14 mouse cellular contexts compared by ENCODE assay signal in the genomic region with DNA sequence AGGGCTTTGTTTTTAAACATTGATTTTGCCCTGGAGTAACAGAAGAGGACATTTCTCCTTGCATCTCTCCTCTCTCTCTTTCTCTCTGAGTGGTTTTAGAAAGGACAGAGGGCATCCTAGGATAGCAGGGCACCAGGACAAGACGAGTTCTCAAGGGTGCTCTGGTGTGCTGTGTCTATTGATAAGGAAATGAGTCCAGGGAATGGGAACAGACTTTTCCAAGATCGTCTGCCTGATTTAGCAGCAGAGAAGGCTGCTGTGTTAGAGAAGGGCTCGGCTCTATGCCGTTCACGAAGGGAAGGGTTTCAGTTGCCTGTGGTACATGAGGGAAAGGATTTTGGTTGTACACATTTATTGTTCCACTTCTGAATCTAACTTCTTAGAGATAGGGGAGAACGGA. TPM values are rescaled to one million over a fixed set of nuclear protein-coding genes. Genes with fewer than 3 reads are reported as not detected.
DNase-seq lines count a peak whose midpoint lies in the region; ATAC-seq and TF ChIP-seq lines count a peak whose summit lies in the region.
"Had no signal": no experiment of that assay in that cellular context is flagged by ENCODE, and none has a peak within 500 bp of the region (broad histone marks: within the 10 kb centered on the region; RNA-seq: fewer than 3 reads in every experiment).

No protein-coding gene starts in this region.

- no peak for DNase-seq in heart, embryonic 10.5 days (ENCODE audit: low spot score)
- no peak for DNase-seq in heart, adult 2 months
- DNase-seq in MN1 (ENCODE audit: low spot score), result peak; percentile 29
- DNase-seq in hindbrain, postnatal 0 days (ENCODE audit: low spot score), result no peak
- no peak for DNase-seq in thymus, postnatal 0 days (ENCODE audit: low spot score)
- DNase-seq in left cerebral cortex, postnatal 25 days (ENCODE audit: low spot score in 2 of 2), result no peak
- DNase-seq in spleen, adult 12 weeks (ENCODE audit: low spot score), result no peak
- DNase-seq: cerebellum, postnatal 14 days; kidney, adult 18-20 months; spleen, adult 18-20 months had no signal

- no peak overlapping the region for H3K9ac ChIP-seq in heart, adult 2 months (ENCODE audit: low read depth, low read length)
- no peak overlapping the region for H3K9ac ChIP-seq in forebrain, embryonic 12.5 days
- no peak overlapping the region for H3K9ac ChIP-seq in hindbrain, postnatal 0 days (replicated peaks; ENCODE audit: low read length)

- no peaks in the 10 kb centered on the region for H3K79me2 ChIP-seq in heart, adult 2 months (replicated peaks; ENCODE audit: control insufficient read depth, insufficient read depth, low read length)

- peaks cover 31% of the 10 kb centered on the region for H3K4me1 ChIP-seq in heart, embryonic 10.5 days
- no peaks in the 10 kb centered on the region for H3K4me1 ChIP-seq in heart, adult 2 months (ENCODE audit: control insufficient read depth, insufficient read depth, low read length)
- peaks cover 39% of the 10 kb centered on the region for H3K4me1 ChIP-seq in forebrain, embryonic 12.5 days
- peaks cover 25% of the 10 kb centered on the region for H3K4me1 ChIP-seq in hindbrain, postnatal 0 days (ENCODE audit: insufficient read depth, low read length)

- TF ChIP-seq EP300 in heart, adult 2 months (IDR thresholded peaks at IDR 0.05; ENCODE audit: insufficient read depth, low read depth, low read length), result no peak

- no peak overlapping the region for H3K4me3 ChIP-seq in heart, embryonic 10.5 days
- no peak overlapping the region for H3K4me3 ChIP-seq in heart, adult 2 months
- no peak overlapping the region for H3K4me3 ChIP-seq in forebrain, embryonic 12.5 days (replicated peaks)
- H3K4me3 ChIP-seq in hindbrain, postnatal 0 days (ENCODE audit: low read length), result no peak overlapping the region
- H3K4me3 ChIP-seq: erythroblast, embryonic 14.5 days; megakaryocyte, embryonic 14.5 days had no signal

- H3K36me3 ChIP-seq in heart, embryonic 10.5 days, result no peaks in the 10 kb centered on the region
- H3K36me3 ChIP-seq in heart, adult 2 months (ENCODE audit: control insufficient read depth, insufficient read depth, low read length), result no peaks in the 10 kb centered on the region
- no peaks in the 10 kb centered on the region for H3K36me3 ChIP-seq in forebrain, embryonic 12.5 days (replicated peaks)
- H3K36me3 ChIP-seq in hindbrain, postnatal 0 days (ENCODE audit: insufficient read depth, low read length), result no peaks in the 10 kb centered on the region

- intact Hi-C loops in heart, adult 2 months (cut with DNase I), result no loop called here
- intact Hi-C loops in left cerebral cortex, postnatal 25 days (cut with DNase I), result no loop called here

- no peaks in the 10 kb centered on the region for H3K9me3 ChIP-seq in heart, embryonic 10.5 days
- no peaks in the 10 kb centered on the region for H3K9me3 ChIP-seq in forebrain, embryonic 12.5 days
- no peaks in the 10 kb centered on the region for H3K9me3 ChIP-seq in hindbrain, postnatal 0 days (ENCODE audit: low read length)
- H3K9me3 ChIP-seq: megakaryocyte, embryonic 14.5 days had no signal

- no peaks in the 10 kb centered on the region for H3K27me3 ChIP-seq in heart, embryonic 10.5 days (ENCODE audit: insufficient read depth, poor library complexity, severe bottlenecking)
- no peaks in the 10 kb centered on the region for H3K27me3 ChIP-seq in heart, adult 2 months (ENCODE audit: control insufficient read depth, insufficient read depth, low read length)
- H3K27me3 ChIP-seq in forebrain, embryonic 12.5 days, result no peaks in the 10 kb centered on the region
- H3K27me3 ChIP-seq in hindbrain, postnatal 0 days (ENCODE audit: insufficient read depth, low read length), result no peaks in the 10 kb centered on the region

- TF ChIP-seq POLR2A in heart, adult 2 months (IDR thresholded peaks at IDR 0.05; ENCODE audit: insufficient read depth, low read depth, low read length), result no peak

- no peak overlapping the region for H3K4me2 ChIP-seq in forebrain, embryonic 12.5 days
- no peak overlapping the region for H3K4me2 ChIP-seq in hindbrain, postnatal 0 days (ENCODE audit: low read depth, low read length)
- H3K4me2 ChIP-seq: liver, embryonic 11.5 days had no signal

- TF ChIP-seq CTCF in heart, adult 2 months (IDR thresholded peaks at IDR 0.05), result no peak
- TF ChIP-seq CTCF in hindbrain, postnatal 0 days (IDR thresholded peaks at IDR 0.05; ENCODE audit: low read depth), result no peak

- WGBS in heart, embryonic 10.5 days, result 15% methylated on average over 6 of the region's 6 CpGs
- 31% methylated on average over 6 of the region's 6 CpGs for WGBS in heart, adult 2 months
- 41% methylated on average over 6 of the region's 6 CpGs for WGBS in forebrain, embryonic 12.5 days
- 30% methylated on average over 6 of the region's 6 CpGs for WGBS in hindbrain, postnatal 0 days

- H3K27ac ChIP-seq in heart, embryonic 10.5 days, result peak overlapping the region; percentile 65; the same call in 1 of the 2 replicates
- H3K27ac ChIP-seq in heart, adult 2 months, result no peak overlapping the region
- H3K27ac ChIP-seq in forebrain, embryonic 12.5 days, result peak overlapping the region; percentile 53; the same call in 1 of the 2 replicates
- H3K27ac ChIP-seq in hindbrain, postnatal 0 days, result peak overlapping the region; percentile 74

- ATAC-seq in forebrain, embryonic 12.5 days (ENCODE audit: low FRiP score), result no peak
- ATAC-seq in hindbrain, postnatal 0 days, result no peak

RNA-seq across cellular contexts. Expression of a gene that starts 24.4 kb away (rescaled TPM):
- polyA plus RNA-seq in heart, embryonic 10.5 days (2016; fragmentation: Nextera tagmentation; extraction: Ambion mirVana), result 6.5 and 7.4 TPM in 2 replicates
- under 1 TPM; 0.16 to 0.45 TPM for total RNA-seq in heart, adult 2 months (2021)
- polyA plus RNA-seq in heart, adult 2 months (2012; rRNA removed), result 0.33 and 0.38 TPM in 2 replicates
- 4.1 and 4.2 TPM in 2 replicates for polyA plus RNA-seq in forebrain, embryonic 12.5 days (2016; fragmentation: Nextera tagmentation; extraction: Ambion mirVana)
- 9.3 and 15.2 TPM in 2 replicates for total RNA-seq in hindbrain, postnatal 0 days (2014; rRNA removed)
- 2.5 and 2.9 TPM in 2 replicates for polyA plus RNA-seq in hindbrain, postnatal 0 days (2015; fragmentation: Nextera tagmentation; extraction: Ambion mirVana)
- polyA plus RNA-seq in thymus, postnatal 0 days (2015; fragmentation: Nextera tagmentation; extraction: Ambion mirVana), result 2.7 and 3.0 TPM in 2 replicates
- 1 to 10 TPM; 6.0 TPM for total RNA-seq in left cerebral cortex, postnatal 25 days (2021)
- polyA plus RNA-seq: erythroblast, embryonic 14.5 days had no signal
